Mouse (Mus musculus) layer of hippocampus, postnatal 14 days (tissue): ENCODE data around the gene Xrcc6. TPM values are rescaled to one million over a fixed set of nuclear protein-coding genes. Genes with fewer than 3 reads are reported as not detected.
"Not testable (repeated sequence)": the region's sequence is repeated elsewhere in the genome, so short reads cannot be mapped to it uniquely, and the experiment has no call there.

Experiments
- DNase-seq, 2 experiments: peaks; one replicate each; pipeline ENCODE4 v3.0.0; 2021 to 2022; ENCODE audit warnings: low spot score in 2 of 2, mixed read lengths in 1 of 2
- total RNA-seq, 2 experiments: library from RNA; stranded (reverse); gene quantifications; 2 replicates each; pipeline ENCODE4 v1.2.3; 2021

Gene Xrcc6
- total RNA-seq, 2 experiments from 2014 or later: 29.1 to 30.2 TPM

DNA sequence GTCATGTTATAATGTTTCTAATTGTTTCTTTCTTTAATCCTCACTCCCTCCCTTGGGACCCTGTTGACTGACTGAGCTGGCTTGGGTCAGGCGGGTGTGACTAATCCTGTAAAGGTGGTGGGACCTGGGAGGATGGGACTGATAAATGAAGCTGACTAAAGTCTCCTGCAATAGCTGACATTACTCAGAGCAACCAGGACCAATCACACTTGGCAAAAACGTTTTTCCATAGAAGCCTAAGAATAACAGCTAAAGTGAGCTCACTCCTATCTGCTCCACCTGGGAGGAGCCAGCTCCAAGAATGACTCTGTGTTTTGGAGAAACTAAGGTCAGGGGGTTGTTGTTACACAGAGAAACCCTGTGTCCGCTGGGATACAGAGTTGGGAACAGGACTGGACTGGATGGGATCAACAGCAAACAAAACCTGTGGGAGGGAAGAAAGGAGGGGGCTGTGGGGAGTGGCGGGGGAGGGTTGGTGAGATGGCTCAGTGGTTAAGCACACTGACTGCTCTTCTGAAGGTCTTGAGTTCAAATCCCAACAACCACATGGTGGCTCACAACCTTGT, 22.6 kb upstream of the Xrcc6 start:
- DNase-seq: no peak

DNA sequence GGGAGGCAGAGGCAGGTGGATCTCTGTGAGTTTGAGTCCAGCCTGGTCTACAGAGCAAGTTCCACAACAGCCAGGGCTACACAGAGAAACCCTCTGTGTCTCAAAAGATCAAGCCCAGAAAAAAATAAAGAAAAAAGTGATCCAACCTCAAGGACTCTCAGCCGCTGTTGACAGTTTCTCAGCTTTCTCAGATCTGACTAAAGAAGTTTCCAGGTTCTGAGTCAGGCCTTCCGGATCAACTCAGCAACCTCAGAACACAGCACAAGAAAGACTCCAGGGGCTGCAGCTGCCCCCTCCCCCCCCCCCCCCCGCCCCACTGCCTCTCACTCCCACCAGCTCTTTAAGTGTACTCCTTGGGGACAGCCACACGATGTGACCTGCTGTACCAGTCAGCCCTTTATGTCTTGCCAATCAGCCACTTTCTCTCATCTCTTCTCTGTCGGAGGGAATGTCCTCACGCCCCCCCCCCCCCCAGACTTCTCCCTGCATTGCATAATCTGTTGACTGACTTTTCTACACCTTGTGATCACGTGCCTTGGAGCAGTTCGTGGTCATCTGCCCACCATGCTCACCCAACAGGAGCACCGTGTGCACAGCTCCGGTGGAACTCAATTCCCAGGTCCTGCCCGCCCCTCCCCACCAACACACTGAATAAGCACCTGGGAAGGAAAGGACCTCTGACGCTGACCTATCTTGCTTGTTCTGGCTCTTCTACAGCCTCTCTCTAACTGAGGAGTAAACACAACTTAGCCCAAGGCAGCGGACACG, 21.4 kb upstream of the Xrcc6 start:
- no peak for DNase-seq

DNA sequence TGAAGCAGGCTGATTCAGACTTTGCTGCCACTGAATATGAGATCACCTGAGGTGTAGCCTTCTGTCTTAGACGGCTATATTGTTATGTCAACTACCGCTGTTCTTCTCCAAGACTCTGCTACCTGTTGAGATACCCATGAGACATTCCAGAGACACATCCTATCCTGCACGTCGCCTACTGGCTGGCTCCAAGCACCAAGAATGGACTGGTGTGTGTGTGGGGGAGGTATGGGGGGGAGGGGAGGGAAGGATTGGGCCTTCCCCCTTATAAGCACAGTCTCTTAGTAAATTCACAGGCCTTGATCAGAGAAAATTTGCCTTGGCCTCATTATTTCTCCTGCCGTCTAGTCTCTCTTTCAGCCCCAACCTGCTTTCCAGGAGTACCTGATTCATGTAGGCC, 19.8 kb upstream of the Xrcc6 start:
- DNase-seq: no peak

DNA sequence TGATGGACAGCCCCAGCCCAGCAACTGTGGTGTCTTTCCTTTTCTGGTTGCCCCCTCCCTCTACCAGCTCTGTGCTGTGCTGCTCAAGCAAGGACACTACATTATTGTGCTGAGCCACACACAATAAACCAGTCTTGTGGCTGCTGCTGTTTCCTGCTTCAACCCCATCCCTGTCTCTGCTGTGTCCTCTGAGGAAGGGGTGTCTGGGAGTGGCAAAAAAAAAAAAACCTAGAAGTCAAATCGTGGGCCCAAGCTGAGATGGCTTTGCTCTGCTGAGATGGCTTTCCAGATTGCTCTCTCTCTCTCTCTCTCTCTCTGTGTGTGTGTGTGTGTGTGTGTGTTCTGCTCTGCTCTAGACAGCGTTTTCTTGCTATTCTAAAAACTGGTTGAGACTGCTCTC, 19.2 kb upstream of the Xrcc6 start:
- no peak for DNase-seq

DNA sequence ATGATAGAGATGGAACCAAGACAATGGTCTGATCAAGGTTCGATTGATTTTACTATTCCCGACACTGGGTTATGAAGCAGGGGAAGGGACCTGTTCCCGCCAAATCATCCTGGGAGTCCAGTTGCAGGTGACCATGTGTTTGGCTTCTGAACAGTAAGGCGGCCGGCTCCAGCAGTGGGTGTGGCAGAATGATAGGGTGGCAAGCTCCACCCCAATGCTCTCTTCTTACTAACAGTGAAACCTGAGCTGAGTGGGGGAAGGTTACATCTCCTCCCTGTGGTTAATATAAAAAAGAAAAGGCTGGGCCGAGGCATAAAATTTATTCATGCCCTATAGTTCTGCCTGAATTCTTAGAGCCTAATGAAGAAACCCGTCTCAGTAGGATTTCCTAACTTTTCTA, 18.5 kb upstream of the Xrcc6 start:
- DNase-seq: no peak

DNA sequence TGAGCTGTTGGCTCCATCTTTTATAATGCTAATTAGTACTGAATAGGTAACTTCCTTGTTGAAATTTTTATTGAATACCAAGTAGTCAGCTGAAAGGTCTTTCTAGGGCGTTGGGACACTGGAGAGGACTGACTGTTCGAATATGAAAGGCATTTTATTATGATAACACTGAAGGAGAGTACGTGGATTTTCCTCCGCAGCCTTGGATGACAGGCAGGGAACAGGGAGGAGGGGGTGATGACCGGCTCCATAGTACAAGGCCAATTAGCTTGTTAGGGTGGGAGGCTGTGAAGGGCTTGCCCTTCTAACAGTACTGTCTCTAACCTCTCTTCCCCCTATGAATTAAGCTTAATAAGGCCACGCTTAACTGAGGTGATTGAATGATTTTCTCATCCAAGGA, 18.0 kb upstream of the Xrcc6 start:
- DNase-seq: not testable (repeated sequence)

DNA sequence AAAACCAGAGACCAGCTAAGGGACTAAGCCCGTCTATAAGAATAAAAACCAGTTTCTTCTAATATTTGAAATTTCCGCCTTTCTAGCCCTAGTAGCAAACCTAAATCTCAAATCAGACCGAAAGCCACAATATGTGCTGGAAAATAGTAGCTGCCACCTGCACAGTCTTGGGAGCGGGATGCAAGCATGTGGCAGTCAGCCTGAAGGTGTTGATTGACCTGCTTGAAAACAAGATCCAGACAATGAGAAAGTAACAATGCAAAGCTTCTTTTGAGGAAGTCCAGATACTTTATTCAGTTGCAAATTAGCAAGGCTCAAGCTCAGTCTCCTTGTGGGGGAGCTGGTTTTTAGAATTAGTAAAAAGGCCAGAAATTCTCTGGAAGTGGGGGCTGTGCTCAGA, 17.1 kb upstream of the Xrcc6 start:
- not testable (repeated sequence) for DNase-seq

DNA sequence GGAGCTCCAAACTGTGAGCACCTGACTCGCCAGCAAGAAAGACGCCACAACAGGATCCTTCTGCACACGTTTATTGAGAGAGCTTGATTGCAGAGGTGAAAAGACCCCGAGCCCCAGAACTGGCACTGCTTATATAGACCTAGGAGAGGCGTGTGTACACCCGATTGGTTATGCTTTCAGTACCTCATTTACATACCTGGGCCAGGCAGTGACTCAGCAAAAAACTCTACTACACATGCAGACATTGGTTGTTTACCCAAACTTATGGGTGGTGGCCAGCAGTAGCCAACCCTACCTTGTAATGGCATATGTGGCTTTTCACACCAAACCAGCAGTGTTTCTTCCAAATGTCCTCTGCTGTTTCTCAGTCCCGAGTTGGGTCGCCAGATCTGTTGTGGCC, 12.5 kb upstream of the Xrcc6 start:
- not testable (repeated sequence) for DNase-seq

DNA sequence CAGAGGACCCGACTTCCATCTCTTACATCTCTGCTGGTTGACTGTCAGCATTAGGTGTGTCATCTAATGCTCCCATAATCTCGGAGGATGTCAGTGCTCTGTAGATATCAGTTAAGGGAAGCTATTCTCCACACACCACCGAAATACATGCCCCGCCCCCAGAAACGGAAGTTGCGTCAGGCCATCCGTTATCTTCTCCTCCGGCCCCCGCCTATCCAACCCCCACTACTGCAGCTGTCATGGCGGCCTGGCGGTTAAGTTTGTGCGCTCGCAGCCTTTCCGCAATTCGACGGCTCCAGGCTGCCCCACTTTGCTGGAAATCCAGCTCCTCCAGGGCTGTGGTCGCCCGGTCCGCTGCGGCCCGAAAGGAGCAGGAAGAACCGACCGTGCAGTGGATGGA, 7.3 kb upstream of the Xrcc6 start, which contains the start of gene 1700029P11Rik:
Gene 1700029P11Rik (plus strand): TSS at position 220 of the 400 bp plus-strand sequence.
- DNase-seq: no peak

DNA sequence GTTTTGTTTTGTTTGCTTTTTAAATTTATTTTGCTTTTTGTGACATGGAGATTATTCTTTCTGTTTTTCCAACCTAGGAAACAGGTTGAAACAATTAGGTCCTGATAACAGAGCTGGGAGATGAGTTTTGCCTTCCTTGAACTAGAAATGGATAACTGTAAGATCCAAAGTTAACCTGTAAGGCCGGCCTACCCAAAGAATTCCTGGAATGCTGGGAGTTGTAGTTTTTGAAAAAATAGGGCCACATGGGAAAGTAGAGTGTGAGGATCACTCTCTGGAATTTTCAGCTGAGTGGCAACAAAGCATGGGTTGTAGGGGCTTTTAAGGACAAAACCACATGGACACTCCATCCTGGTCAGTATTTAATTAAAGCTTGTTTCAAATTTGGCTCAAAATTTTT, 5.5 kb upstream of the Xrcc6 start:
- no peak for DNase-seq

DNA sequence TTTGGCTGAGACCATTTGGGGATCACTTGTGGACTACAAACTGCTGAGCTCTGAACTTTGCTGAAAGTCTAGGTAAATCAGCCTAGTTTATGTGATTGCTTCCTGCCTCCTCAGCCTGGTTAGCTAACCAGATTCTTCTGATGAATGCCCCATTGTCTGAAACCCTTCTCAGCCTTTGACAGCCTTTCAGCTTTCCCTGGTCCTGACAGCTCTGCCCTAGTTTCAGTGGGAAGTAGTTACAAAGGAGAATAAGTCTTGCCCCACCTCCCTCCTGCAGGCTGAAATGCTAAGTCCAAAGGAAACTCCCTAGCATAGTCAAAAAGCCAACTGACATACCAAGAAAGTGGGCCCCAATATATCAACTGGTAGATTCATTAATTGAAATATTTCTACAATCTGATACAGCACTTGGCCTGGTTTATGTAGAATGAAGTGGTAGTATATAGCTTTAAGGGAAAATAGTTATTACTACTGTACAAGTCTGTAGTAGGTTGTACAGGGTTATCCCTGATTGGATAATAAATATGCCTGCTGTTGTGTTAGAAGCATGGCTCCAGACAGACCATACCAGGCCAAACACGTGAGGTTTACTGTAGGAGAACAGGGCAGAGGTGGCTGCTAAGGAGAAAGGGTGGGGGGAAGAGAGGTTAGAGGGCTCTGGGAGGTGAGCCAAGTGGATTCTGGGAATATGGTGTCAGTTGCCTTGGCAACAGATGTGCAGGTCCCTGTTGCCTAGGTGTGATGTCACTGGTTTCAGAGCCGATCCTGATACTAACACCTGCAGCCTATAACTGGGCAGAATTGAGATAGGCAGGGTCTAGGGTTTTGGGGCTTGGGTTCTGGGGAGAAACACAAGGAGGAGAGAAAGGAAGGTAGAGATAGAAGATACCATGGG, 2.1 kb upstream of the Xrcc6 start:
- DNase-seq: no peak

DNA sequence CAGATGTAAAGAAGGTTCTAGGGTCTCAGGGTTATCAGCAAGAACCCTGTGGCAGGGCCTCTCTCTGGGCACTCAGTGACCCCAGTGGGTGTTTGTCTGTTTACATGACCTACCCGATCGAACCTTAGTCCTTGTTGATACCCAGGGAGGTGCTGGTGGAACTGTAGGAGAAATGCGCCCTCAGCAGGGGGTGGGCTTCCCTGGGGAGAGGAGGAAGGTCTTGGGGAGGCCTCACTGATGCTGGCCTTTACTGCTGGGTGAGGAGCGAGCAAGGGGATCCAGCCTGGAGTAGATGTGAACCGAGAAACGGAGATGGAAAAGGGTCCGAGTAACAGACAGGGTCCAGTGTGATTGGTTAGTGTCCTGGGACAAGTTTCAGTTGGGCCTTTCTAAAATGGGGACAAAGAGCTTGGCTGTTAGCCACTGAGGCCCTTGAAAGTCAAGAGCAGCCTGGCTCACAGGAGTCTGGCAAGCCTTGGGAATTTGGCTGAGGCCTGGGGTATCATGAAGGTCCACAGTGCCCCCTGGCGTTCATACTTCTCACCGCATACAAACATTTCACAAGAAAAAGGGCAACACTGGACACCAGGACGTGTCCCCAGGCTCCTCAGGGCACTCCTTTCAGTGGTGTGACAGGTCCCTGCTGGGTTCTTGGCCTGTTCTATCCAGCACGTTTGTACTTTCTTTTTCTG, 1.9 kb downstream of the Xrcc6 start:
- peak; percentile 88 to 93 for DNase-seq

DNA sequence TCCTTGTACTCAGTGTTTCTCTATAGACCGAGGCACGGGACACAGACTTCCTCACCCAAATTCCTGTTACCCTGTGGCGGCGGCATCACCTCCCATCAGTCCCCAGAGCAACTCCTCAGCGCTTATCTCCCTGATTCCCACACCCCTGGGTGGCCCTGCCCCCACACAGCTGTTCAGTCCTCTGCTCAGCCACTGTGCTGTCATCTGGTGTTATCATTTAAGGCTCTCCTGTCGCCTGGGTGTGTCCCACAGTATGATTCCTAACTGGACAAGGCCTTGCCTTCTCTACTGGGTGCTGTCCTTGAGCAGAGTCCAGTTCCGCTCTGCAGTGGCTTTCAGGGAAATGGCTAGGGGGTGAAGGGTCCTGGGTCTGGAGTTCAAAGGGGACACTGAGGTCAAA, 2.9 kb downstream of the Xrcc6 start:
- DNase-seq: no peak

DNA sequence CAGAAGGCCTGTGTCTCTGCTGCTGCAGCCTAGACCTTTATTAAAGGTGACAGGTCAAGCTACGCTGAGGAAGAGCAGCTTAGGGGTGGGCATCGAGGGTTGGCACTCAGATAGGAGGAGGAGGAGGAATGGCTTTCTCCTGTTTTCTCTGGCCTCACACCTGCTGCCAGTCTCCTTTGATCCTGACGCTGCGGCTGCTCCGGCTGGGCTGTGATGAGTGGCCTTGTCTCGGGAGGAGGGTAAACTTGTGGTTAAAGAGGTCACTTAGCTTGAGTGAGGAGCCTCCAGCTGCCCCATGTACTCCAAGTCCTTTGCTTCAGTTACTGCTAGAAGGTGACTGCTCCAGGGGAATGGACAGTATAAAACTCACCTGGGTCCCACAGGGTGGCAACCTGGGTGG, 6.4 kb downstream of the Xrcc6 start:
- DNase-seq: no peak

DNA sequence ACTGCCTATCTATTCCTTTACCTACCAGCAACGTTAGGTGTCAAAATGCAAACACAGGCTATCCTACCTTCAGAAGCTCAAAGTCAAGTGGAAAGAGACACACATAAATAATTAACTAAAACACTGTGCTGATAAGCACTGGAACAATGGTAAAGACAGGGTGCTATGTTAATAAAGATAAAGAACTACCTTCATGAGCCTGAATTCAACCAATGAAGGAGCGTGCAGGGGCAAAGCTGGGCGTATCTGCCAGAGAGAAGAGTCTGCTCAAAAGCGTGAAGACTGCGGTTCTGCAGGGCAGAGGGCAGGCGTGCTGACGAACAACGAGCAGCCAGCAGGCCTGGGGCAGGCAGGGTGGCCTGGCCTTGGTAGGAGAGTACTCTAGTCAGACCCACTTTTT, 16.6 kb downstream of the Xrcc6 start:
- DNase-seq: no peak

DNA sequence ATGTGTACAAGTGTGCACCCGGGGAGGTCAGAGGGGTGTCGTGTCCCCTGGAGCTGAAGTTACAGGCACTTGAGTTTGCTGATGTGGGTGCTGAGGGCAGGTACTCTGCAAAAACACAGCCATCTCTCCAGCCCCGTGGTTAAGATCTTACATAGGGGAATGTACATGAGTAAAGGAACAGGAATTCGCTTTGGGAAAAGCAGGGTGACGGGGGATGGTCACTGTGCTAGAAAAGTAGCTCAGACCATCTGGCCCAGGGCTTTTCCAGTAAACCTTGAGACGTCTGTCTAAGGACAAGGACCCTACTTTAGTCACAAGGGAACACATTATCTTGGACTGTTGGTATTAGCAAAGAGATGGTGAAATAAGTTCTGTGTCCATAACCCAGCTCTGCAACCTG, 24.3 kb downstream of the Xrcc6 start:
- no peak for DNase-seq

DNA sequence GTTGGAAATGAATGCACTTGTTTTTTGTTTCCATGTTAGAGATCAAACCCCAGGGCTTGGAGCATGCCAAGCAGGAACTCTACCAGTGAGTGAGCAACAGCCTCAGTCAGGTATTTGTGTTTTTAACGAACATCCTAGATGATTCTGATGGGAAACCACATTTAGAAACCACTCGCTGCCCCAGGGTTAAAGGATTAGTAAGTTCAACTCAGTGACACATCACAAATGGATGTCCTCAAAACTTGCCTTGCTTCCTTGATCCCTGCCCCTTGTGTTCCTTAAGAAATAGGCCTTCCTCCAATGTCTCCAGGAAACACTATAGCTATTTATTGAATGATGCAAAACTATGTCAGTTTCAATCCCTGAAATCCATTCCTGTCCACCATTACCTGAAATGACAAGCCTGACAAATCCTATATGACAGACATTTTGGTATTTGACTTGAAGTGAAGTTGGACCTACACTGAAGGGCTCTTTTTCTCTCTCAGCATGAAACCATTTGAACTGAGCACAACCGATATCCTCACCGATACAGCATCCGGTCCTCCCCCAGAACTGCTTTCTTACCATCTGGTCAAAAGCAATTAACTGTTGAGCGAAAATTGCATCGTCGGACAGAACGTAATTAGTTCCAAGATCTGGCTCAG, 27.2 kb downstream of the Xrcc6 start:
- no peak for DNase-seq

DNA sequence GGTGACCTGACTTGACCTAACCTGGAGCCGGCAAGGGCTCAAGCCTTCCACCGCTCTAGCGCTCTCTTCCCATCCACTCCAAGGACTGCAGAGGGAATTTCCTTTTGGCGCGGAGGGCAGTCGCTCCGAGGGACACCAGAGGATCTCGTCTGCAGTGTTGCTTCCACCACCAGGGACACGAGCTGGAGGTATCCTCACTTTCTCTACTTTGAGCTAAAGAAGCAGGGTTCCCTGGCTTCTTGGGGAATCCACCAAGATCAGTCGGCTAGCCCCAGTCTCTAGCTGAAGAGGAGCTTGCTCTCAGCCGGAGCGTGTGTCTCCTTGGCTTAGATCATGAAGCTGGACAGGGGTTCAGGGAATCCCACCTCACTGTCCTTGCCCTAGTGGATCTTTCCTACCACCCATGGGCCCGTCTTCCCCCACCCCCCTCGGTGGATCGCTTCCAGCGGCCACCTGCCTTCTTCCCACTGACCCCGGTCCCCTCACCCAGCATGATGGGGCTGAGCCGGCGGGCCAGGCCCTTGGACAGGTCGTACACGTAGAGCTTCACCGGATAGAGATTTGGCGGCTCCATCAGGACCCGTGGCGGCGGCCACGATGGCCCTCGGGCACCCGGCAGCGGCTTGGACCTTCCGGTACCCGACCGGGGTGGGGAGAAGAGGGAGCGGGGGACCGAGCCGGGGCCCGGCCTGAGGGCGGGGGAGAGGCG, 27.9 kb downstream of the Xrcc6 start:
- peak; percentile 31 to 38 for DNase-seq

DNA sequence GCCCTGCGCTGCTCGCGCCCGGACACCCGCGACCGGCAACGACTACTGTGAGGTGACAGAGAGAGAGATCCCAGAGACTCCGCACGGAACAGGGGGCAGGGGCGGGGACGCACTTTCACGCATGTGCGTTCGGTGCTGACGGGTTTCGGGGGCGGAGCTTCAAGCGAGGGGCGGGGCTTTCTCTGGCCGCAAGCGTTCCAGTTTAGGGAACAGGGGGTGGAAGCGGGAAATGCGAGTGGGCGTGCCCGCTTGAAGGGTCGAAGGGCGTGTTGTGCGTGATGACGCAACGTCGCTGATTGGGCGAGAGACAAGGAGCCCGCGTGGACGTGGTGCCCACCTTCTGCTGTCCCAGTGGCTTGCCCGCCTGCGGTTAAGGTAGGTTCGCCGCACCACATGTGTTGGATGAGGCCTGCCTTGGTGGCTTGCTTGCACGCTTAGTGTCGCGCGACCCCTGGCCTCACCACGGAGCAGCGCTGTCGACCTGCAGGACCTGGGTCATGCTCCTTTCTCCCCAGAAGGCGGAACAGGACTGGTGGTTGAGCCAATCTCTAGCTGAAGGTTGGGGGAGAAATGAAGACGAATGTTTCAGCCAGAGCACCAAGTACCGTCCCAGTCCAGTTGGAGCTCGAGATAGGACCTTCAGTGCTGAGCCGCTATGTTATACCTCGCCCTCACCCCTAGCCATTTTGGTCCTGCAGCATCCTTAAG, 28.6 kb downstream of the Xrcc6 start:
- DNase-seq: peak; percentile 98 to 100

DNA sequence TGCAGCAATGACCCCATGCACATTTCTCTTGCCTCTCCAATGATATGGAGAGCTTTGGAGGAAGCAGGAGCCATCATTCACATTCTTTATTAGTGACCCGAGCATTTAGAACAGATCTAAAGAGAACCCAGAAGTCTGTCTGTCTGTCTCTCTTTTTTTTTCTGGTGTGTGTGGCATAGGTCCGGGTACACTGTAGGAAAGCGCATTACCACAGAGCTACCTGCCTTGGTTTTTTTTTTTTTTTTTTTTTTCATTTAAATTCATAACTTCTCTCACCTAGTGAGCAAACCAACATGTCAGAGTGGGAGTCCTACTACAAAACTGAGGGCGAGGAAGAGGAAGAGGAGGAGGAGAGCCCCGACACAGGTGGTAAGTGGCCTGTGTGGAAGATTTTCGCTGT, 29.2 kb downstream of the Xrcc6 start:
- no peak for DNase-seq
